Mouse (Mus musculus): ENCODE data around the gene Hist2h4.
"Not testable (repeated sequence)": the region's sequence is repeated elsewhere in the genome, so short reads cannot be mapped to it uniquely, and the experiment has no call there.

Gene Hist2h4

DNA sequence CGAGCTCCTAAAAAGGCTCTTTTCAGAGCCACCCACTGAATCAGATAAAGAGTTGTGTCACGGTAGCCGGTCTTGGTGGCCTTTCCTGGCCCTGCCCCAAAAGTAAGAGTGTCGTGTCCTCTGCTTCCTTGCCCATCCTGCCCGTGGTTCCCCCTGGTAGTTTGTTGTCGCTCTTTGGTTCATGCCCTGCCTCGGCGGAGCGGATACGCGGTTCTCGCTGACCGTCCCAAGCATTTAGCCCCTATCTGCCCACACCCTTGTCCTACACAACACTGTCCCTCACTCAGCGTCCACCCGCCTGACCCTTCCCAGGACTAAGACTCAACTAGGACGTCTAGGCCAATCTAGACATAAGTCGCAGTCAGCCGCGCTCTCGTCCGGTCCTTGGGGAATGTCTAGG, 17.1 kb downstream of the Hist2h4 start:
- DNase-seq (ENCODE audit: low spot score in 2 of 2), result not testable (repeated sequence)

DNA sequence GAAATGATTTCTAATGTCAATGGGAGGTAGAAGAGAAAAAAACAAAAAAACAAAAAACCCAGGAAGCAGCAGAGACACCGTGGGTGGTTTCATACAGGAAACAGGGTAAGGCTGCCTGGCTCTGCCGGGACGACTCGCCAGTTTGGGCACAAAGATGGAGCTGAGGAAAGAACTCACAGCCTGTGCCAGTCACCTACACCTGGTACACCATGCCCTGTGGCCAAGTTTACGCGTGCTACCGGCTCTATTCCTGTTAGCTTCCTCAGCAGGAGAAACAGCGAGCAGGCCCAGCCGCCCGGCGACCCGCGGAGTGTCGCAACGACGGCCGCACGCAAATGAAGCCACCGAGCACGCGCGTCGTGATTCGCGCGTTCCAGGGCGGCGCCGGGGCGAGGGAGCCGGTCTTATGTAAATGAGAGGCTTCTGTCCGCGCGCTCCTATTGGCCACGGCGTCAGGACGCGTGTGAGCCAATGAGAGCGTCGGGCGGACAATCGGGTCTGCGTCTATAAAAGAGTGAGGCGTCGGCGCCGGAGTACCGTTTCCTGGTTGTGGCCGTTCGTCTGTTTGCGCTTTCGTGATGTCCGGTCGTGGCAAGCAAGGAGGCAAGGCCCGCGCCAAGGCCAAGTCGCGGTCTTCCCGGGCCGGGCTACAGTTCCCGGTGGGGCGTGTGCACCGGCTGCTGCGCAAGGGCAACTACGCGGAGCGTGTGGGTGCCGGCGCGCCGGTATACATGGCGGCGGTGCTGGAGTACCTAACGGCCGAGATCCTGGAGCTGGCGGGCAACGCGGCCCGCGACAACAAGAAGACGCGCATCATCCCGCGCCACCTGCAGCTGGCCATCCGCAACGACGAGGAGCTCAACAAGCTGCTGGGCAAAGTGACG, 17.9 kb downstream of the Hist2h4 start, which contains the start of gene Hist2h2aa1:
Gene Hist2h2aa1, plus strand, starts transcription at position 495 of the 884 bp plus-strand sequence.
- peak; percentile 80 to 83 for DNase-seq (ENCODE audit: low spot score in 2 of 2)

GRCm38 (mm10) chr3:96243921-96244572, 19.1 kb downstream of the Hist2h4 start:
- no peak for DNase-seq (ENCODE audit: low spot score in 2 of 2)

DNA sequence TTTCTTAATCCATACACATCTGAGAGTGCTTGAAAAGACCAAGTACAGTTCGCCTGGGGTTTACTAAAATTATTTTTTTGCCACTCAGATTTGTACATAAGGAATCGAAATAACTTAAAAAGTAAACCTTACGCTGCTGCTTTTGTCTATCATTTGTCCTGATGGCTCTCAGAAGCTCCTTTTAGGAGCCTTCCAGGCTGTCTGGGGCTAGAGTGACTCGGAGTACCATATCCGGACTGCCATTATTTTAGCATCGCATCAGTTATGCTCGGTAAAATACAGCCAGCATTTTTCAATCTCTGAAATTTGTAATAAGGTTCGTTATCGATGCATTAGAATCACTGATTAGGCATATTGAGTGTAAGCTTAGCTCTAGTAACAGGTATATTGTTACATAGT, 22.3 kb downstream of the Hist2h4 start:
- DNase-seq (ENCODE audit: low spot score in 2 of 2), result no peak

- peak; percentile 92 to 95 for DNase-seq (ENCODE audit: low spot score in 2 of 2)
These were observed 22.9 kb downstream of the Hist2h4 start, which contains the start of gene Hist2h2aa2 for GRCm38 (mm10) chr3:96239949-96240798. TSS of gene Hist2h2aa2 (minus strand) at chr3:96240276.

DNA sequence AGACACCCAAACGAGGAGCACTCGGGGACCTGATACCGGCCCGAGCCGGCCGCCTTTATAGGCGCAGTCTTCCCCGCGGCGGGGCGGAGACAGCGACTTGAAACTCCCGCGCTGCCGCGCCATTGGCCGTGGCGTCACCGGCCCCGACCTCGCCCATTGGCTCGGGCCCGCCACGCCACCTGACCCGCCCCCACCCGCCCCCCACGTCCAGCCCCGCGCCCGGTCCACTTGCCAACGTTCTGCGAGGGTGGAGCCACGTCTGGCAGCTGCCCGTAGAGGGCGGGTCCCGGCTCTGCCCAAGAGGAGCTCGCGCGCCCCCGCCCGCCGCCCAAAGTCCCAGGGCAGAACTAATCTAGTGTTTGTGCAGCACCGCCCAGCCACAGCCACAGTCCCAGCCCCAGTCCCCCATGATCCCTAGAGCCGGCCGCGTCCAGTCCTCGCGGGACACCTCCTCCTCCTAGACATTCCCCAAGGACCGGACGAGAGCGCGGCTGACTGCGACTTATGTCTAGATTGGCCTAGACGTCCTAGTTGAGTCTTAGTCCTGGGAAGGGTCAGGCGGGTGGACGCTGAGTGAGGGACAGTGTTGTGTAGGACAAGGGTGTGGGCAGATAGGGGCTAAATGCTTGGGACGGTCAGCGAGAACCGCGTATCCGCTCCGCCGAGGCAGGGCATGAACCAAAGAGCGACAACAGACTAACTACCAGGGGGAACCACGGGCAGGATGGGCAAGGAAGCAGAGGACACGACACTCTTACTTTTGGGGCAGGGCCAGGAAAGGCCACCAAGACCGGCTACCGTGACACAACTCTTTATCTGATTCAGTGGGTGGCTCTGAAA, 23.9 kb downstream of the Hist2h4 start, which contains the start of gene Hist2h3c2:
Gene Hist2h3c2, minus strand, starts transcription at position 174 of the 840 bp plus-strand sequence.
- DNase-seq (ENCODE audit: low spot score in 2 of 2), result peak in 1 of 2 experiments; percentile 69

- DNase-seq (ENCODE audit: low spot score in 2 of 2), result no peak
These were observed 25.1 kb downstream of the Hist2h4 start for GRCm38 (mm10) chr3:96237904-96238511.

DNA sequence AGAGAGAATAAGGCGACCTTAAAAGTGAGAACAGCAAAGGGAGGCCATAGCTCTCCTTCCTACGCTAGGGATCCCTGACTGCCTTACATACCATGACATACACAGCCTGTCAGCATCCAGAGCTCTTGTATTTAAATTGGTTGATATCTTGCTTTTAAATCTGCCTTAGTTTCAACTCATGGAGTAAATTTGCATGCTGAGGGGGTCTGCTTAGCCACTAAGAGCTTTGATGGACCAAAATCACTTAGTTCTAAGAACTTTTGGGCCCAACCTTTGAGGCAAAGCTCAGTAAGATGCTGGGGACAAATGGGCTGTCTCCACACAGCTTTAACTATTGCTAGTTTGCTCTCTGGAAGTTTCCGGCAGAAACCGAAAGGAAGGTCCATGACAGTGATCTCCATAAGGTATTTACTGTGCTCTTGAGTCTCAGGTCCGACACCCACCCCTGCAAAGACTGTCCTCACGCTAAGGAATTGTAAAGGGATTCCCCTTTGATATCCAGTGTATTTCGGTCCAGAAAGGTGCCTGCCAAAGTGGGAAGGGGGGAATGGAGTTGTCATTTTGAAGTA, 25.7 kb downstream of the Hist2h4 start:
- no peak for DNase-seq (ENCODE audit: low spot score in 2 of 2)

GRCm38 (mm10) chr3:96236834-96237334, 26.2 kb downstream of the Hist2h4 start:
- no peak for DNase-seq (ENCODE audit: low spot score in 2 of 2)

GRCm38 (mm10) chr3:96235836-96236235, 27.3 kb downstream of the Hist2h4 start:
- no peak for DNase-seq (ENCODE audit: low spot score in 2 of 2)

- no peak for DNase-seq (ENCODE audit: low spot score in 2 of 2)
These were observed 28.2 kb downstream of the Hist2h4 start for GRCm38 (mm10) chr3:96234914-96235313.

DNA sequence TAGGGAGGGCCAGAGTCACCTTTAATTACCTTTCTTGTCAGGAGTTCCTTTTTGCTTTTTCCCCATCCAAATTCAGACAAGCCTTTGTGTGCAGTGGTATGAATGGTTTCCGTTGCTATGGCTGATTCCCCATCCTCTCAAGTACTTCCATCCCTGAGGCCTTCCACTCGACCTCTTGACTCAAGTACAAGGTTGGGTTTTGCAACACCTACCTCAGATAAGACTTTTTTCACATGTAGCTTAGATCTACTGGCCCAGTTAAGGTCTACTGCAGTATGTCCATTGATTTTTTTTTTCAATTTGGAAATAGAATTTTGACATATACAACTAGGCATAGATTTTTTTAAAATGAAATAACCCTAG, 31.4 kb downstream of the Hist2h4 start:
- no peak for DNase-seq (ENCODE audit: low spot score in 2 of 2)

GRCm38 (mm10) chr3:96230910-96231757, 32.0 kb downstream of the Hist2h4 start:
- DNase-seq (ENCODE audit: low spot score in 2 of 2), result no peak

DNA sequence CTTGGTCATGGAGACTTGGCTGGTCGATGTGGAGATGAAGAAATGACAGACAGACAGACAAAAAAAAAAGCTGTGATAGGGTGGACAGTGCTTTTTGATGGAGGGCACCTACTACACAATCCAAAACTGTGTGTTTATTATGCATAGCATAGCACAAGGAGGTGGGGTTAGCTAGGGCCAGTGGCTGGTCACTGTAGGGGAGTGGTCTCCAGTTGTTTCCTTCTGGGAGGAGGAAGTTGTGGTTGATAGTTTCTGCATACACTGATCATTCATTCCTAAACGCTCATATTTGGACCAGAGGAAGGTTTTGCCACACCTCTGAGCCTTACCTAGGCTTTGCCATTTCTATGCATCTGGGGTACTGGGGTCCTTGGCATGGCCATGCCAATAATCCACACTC, 32.7 kb downstream of the Hist2h4 start:
- DNase-seq (ENCODE audit: low spot score in 2 of 2), result no peak

DNA sequence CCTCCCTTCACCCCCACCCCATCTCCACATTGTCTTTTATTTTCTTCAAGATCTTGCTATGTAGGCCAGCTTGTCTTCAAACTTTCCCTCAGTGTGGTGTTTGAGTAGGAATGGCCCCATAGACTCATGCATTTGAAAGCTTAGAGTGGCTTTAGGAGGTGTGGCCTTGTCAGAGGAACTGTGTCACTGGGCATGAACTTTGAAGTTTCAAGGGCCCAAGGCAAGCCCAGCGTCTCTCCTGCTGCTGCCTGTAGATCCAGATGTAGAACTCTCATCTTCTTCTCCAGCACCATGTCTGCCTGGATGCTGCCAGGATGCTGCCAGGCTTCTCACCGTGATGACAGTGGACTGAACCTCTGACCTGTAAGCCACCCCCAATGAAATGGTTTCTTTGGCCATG, 34.3 kb downstream of the Hist2h4 start:
- no peak for DNase-seq (ENCODE audit: low spot score in 2 of 2)

GRCm38 (mm10) chr3:96226695-96227648, 36.1 kb downstream of the Hist2h4 start:
- no peak for DNase-seq (ENCODE audit: low spot score in 2 of 2)

DNA sequence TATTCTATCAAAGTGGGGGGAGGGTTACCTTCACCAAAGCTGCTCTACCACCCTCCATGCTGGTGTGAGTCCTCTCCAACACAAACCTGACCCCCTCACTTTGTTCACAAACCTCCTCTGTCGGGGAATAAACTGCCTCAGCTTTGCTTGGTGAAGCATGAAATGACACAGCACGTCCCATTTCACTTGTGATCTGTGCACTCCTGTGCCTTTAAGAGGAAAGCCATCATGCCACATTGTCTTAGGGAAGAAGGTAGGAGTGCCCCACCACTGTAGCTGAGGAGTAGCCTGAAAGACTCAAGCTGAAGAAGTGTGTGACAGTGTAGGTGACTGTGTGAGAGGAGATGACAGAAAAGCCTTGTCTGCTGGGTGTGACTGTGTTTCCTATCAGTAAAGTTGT, 37.7 kb downstream of the Hist2h4 start:
- no peak for DNase-seq (ENCODE audit: low spot score in 2 of 2)

DNA sequence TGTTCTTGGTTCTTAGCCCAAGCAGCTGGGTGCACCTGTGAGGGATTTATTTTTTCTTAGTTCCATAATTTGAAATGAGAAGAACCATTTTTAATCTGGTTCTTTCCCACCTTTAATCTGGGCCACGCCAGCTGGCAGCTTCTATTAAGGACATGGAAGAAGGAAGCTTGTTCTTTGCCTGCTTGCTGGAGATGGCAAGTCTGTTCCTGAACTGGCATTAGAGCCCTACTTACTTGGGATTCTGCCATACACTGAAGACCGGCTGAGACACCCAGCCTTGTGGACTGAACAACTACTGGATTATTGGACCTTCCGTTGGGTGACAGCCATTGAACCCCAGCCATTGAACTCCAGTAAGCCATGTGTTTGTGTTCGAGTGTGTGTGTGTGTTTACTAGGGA, 40.3 kb downstream of the Hist2h4 start:
- no peak for DNase-seq (ENCODE audit: low spot score in 2 of 2)

All from urinary bladder, postnatal 4 days (tissue).